Mouse (Mus musculus) intestine, embryonic 14.5 days (tissue): Measurements from ENCODE around the gene Tmem151a. TPM values are rescaled to one million over a fixed set of nuclear protein-coding genes. Genes with fewer than 3 reads are reported as not detected.

ENCODE experiments used
- ATAC-seq: fragments of 200-750 bp; cut with Nextera tagmentation; replicated peaks from 2 replicates; pipeline ENCODE4 v1.8.0; 2017; ENCODE audit warnings: low read depth, moderate number of reproducible peaks, moderate TSS enrichment, moderate library complexity; ENCODE audit not compliant: low FRiP score, low TSS enrichment
- DNase-seq: peaks from one replicate; pipeline ENCODE4 v3.0.0-alpha.2; 2018; ENCODE audit warnings: low spot score
- H3K27ac ChIP-seq: fragments of 300-500 bp; sonication (generic); 2 replicates; pipeline ENCODE4 v1.5.1; 2014; ENCODE audit warnings: low read depth, mild to moderate bottlenecking, control low read depth
- H3K27me3 ChIP-seq: fragments of 300-500 bp; sonication (generic); replicated peaks from 2 replicates; pipeline ENCODE4 v1.6.1; 2014; ENCODE audit warnings: low read length, control low read depth; ENCODE audit not compliant: control insufficient read depth, insufficient read depth
- H3K36me3 ChIP-seq: fragments of 300-500 bp; sonication (generic); 2 replicates; pipeline ENCODE4 v1.6.1; 2014; ENCODE audit warnings: low read length, control low read depth; ENCODE audit not compliant: control insufficient read depth, insufficient read depth
- H3K4me1 ChIP-seq: fragments of 300-500 bp; sonication (generic); replicated peaks from 2 replicates; pipeline ENCODE4 v1.6.1; 2014; ENCODE audit warnings: low read length, control low read depth, mixed read lengths; ENCODE audit not compliant: control insufficient read depth, insufficient read depth
- H3K4me2 ChIP-seq: fragments of 300-500 bp; sonication (generic); 2 replicates; pipeline ENCODE4 v1.6.1; 2014; ENCODE audit warnings: low read length
- H3K4me3 ChIP-seq: fragments of 300-500 bp; sonication (generic); 2 replicates; pipeline ENCODE4 v1.5.1; 2014; ENCODE audit warnings: low read depth, low read length, control low read depth, mixed read lengths
- H3K9ac ChIP-seq: fragments of 300-500 bp; sonication (generic); 2 replicates; pipeline ENCODE4 v1.6.1; 2014; ENCODE audit warnings: mild to moderate bottlenecking, low read length
- H3K9me3 ChIP-seq: fragments of 300-500 bp; sonication (generic); 2 replicates; pipeline ENCODE4 v1.6.1; 2016; ENCODE audit warnings: low read length, control low read depth; ENCODE audit not compliant: control insufficient read depth
- WGBS: fragments of 180-500 bp; shearing (Covaris S2); extraction: QIAGEN DNeasy Blood & Tissue Kit; methylation state at CpG from one replicate; pipeline ENCODE4 v1.1.7; 2014; 5-methylcytosine and 5-hydroxymethylcytosine counted together
- polyA plus RNA-seq: library from polyadenylated mRNA; unstranded; fragments of >200 nt; fragmentation: Nextera tagmentation; extraction: Ambion mirVana; gene quantifications from 2 replicates; pipeline ENCODE4 v1.2.1, GENCODE M21; 2014

Gene Tmem151a
- polyA plus RNA-seq, 1 experiment from 2014 or later: 8.2 TPM

DNA sequence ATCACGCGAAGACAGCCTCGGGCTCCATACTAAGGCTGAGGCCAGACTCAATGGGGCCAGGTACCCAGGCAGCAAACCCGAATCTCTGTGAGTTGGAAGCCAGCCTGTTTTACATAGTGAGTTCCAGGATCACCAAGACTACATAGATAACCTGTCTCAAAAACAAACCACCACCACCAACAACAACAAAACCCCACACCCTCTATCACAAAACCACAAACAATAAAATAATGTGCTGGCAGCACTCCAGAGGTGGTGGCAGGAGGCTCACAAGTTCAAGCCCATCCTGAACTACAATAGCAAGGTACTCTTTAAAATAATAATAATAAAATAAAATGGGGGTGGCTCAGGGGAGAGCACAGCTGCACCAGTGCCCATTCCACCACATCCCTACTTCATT lies 48.8 kb downstream of the Tmem151a start:
- H3K36me3 ChIP-seq: no peaks in the 10 kb centered on the region
- H3K9me3 ChIP-seq: no peaks in the 10 kb centered on the region
- 79% methylated on average over 4 of the region's 4 CpGs for WGBS
- ATAC-seq (no peak), DNase-seq (no peak)
- no peak overlapping the region for H3K4me3 ChIP-seq
- H3K27me3 ChIP-seq: no peaks in the 10 kb centered on the region
- peaks cover 16% of the 10 kb centered on the region for H3K4me1 ChIP-seq
- H3K4me2 ChIP-seq: no peak overlapping the region
- no peak overlapping the region for H3K27ac ChIP-seq
- H3K9ac ChIP-seq: no peak overlapping the region

DNA sequence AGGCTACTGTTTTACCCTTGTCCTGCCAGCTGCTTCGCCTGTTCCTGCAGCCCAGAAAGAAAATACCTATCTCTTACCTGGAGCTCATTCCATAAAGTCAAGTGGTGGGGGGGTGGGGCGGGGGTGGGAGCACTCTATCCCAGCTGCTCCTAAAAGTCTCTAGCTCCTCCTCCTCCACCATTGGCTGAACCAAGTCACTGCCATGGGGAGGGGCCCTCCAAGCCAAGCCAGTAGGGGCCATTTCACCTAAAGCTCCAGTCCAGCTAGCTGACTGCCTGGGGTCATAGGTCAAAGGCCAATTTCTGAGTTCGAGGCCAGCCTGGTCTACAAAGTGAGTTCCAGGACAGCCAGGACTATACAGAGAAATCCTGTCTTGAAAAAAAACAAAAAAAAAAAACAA lies 52.6 kb downstream of the Tmem151a start:
- peaks cover 32% of the 10 kb centered on the region for H3K36me3 ChIP-seq
- H3K9me3 ChIP-seq: no peaks in the 10 kb centered on the region
- no peaks in the 10 kb centered on the region for H3K4me1 ChIP-seq
- ATAC-seq (no peak), DNase-seq (no peak)
- H3K27me3 ChIP-seq: no peaks in the 10 kb centered on the region
- no peak overlapping the region for H3K4me3 ChIP-seq
- no peak overlapping the region for H3K9ac ChIP-seq
- no peak overlapping the region for H3K4me2 ChIP-seq
- 83% methylated on average over 3 of the region's 3 CpGs for WGBS
- H3K27ac ChIP-seq: no peak overlapping the region

DNA sequence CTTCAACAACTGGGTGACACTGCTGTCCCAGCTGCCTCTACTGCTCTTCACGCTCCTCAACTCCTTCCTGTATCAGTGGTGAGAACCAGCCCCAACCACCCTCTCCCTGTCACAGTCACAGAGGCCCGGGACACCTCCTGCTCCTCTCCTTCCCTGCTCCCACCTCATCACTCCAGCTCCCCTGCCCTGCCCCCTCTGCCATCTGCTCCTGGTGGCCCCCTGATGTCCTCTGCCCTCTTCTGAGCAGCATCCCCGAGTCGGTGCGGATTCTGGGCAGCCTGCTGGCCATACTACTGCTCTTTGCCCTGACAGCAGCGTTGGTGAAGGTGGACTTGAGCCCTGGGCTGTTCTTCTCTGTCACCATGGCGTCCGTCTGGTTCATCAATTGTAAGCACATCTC lies 59.2 kb downstream of the Tmem151a start:
- no peak overlapping the region for H3K9ac ChIP-seq
- H3K36me3 ChIP-seq: peaks cover 33% of the 10 kb centered on the region
- H3K4me1 ChIP-seq: no peaks in the 10 kb centered on the region
- no peak overlapping the region for H3K4me2 ChIP-seq
- no peaks in the 10 kb centered on the region for H3K27me3 ChIP-seq
- H3K9me3 ChIP-seq: no peaks in the 10 kb centered on the region
- H3K4me3 ChIP-seq: no peak overlapping the region
- 94% methylated on average over 8 of the region's 8 CpGs for WGBS
- no peak overlapping the region for H3K27ac ChIP-seq
- ATAC-seq (no peak), DNase-seq (no peak)

DNA sequence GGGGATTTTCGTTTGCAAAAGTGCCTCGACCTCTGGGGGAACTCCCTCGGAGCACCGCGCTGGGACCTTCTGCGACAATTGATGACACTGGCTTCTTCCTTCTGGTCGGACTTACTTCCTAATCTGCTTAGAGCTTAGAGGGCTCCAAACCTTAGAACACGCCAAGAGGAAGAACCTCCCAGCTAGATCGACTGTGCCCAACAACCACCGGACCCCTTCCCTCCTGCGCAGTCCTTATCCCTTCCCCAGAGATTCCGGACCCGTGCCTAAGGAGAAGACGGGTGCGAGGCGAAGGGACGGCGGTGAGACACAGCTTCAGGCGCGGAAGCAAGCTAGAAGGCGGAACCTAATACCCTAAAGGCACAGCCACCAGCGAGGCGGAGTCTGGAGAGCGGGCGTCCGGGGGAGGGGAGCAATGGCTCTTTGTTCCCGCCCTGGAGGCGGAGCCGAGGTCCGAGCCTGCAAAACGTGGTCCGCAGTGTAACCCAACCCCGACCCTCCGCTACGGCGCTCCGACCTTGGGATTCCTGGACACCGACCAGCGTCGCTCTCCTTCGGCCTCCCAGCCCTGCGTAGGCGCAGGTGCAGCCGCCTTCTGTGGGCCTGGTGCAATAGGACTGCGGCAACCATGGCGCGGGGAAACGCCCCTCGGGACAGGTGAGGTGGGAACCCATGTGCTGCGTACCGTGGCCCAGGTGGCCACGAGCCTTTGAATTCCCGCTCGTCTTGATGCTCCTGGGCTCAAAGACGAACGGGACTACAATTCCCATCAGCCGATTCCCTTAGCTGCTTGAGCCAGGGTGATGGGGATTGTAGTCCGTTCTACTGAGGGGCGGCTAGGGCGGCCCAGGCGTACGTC lies 61.5 kb downstream of the Tmem151a start, which contains the start of gene Slc29a2:
Slc29a2 (plus strand) TSS at position 240 of the 859 bp plus-strand sequence.
- no peaks in the 10 kb centered on the region for H3K9me3 ChIP-seq
- peak within 1 kb of the TSS; percentile 57 for H3K9ac ChIP-seq
- peak; percentile 95 for DNase-seq
- under 1% methylated on average over 62 of the region's 62 CpGs for WGBS
- peaks cover 13% of the 10 kb centered on the region for H3K36me3 ChIP-seq
- no peaks in the 10 kb centered on the region for H3K27me3 ChIP-seq
- H3K4me3 ChIP-seq: peak within 1 kb of the TSS; percentile 55
- H3K4me1 ChIP-seq: no peaks in the 10 kb centered on the region
- peak; percentile 96 for ATAC-seq
- peak within 1 kb of the TSS; percentile 68 for H3K4me2 ChIP-seq
- H3K27ac ChIP-seq: peak within 1 kb of the TSS; percentile 80

DNA sequence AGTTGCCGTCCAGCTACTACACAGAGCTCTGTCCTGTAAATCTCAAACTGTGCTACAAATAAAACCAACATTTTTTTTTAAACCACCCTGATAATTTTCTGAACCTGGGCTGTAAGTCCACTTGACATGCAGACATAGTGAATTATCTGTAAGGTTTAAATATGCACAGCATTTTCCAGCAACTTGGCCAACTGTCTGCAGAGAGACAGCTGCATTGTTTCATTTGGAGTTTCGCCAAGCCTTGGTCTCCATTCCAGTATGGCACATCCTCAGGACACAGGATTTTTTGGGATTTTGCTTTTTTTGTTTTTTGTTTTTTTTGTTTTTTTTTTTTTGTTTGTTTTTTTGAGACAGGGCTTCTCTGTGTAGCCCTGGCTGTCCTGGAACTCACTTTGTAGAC lies 63.9 kb downstream of the Tmem151a start:
- H3K36me3 ChIP-seq: no peaks in the 10 kb centered on the region
- DNase-seq (no peak), ATAC-seq (no peak)
- no peak overlapping the region for H3K4me3 ChIP-seq
- H3K27ac ChIP-seq: no peak overlapping the region
- no peaks in the 10 kb centered on the region for H3K27me3 ChIP-seq
- H3K4me2 ChIP-seq: no peak overlapping the region
- WGBS: 84% methylated on average over 2 of the region's 2 CpGs
- no peaks in the 10 kb centered on the region for H3K9me3 ChIP-seq
- H3K9ac ChIP-seq: no peak overlapping the region
- peaks cover under 1% of the 10 kb centered on the region; the same call in 1 of the 2 replicates for H3K4me1 ChIP-seq

Other genes with a start within 250 kb of the Tmem151a start
- 48.8 and 49.3 TPM in 2 replicates for gene Ccs, start 246.2 kb downstream of the Tmem151a start, polyA plus RNA-seq
- 0.17 TPM in 1 of 2 replicates, not detected in the other for gene Ccdc87, start 246.2 kb downstream of the Tmem151a start, polyA plus RNA-seq
- 24.0 and 24.9 TPM in 2 replicates for gene Ctsf, start 230.4 kb downstream of the Tmem151a start, polyA plus RNA-seq
- 0.87 and 1.4 TPM in 2 replicates for gene Actn3, start 207.6 kb downstream of the Tmem151a start, polyA plus RNA-seq
- gene Zdhhc24, start 206.9 kb downstream of the Tmem151a start, polyA plus RNA-seq: 9.7 and 10.9 TPM in 2 replicates
- 3.2 and 5.2 TPM in 2 replicates for gene Bbs1, start 178.9 kb downstream of the Tmem151a start, polyA plus RNA-seq
- 109 and 116 TPM in 2 replicates for gene Dpp3, start 157.2 kb downstream of the Tmem151a start, polyA plus RNA-seq
- 2.2 and 2.5 TPM in 2 replicates for gene Peli3, start 142.4 kb downstream of the Tmem151a start, polyA plus RNA-seq
- gene Mrpl11, start 123.4 kb downstream of the Tmem151a start, polyA plus RNA-seq: 119 and 127 TPM in 2 replicates
- gene Npas4, start 95.2 kb downstream of the Tmem151a start, polyA plus RNA-seq: 0.31 and 0.42 TPM in 2 replicates
- 6.8 and 7.0 TPM in 2 replicates for gene Slc29a2, start 61.7 kb downstream of the Tmem151a start, polyA plus RNA-seq
- gene B4gat1, start 46.7 kb downstream of the Tmem151a start, polyA plus RNA-seq: 39.1 and 45.2 TPM in 2 replicates
- gene AC124502.3, start 46.6 kb downstream of the Tmem151a start, polyA plus RNA-seq: 1.1 and 1.6 TPM in 2 replicates
- gene Brms1, start 44.2 kb downstream of the Tmem151a start, polyA plus RNA-seq: 49.6 and 50.8 TPM in 2 replicates
- gene Rin1, start 35.0 kb downstream of the Tmem151a start, polyA plus RNA-seq: 2.6 and 3.8 TPM in 2 replicates
- 69.8 and 70.2 TPM in 2 replicates for gene Cd248, start 17.5 kb downstream of the Tmem151a start, polyA plus RNA-seq
- gene Yif1a, start 3.0 kb upstream of the Tmem151a start, polyA plus RNA-seq: 111 and 114 TPM in 2 replicates
- gene Cnih2, start 13.0 kb upstream of the Tmem151a start, polyA plus RNA-seq: 22.3 and 22.9 TPM in 2 replicates
- gene Rab1b, start 21.5 kb upstream of the Tmem151a start, polyA plus RNA-seq: 246 and 252 TPM in 2 replicates
- gene Klc2, start 33.0 kb upstream of the Tmem151a start, polyA plus RNA-seq: 16.8 and 19.0 TPM in 2 replicates
- gene Pacs1, start 187.6 kb upstream of the Tmem151a start, polyA plus RNA-seq: 22.9 and 23.4 TPM in 2 replicates
- 321 and 334 TPM in 2 replicates for gene Sf3b2, start 209.9 kb upstream of the Tmem151a start, polyA plus RNA-seq
- 2.9 and 3.3 TPM in 2 replicates for gene Gal3st3, start 212.8 kb upstream of the Tmem151a start, polyA plus RNA-seq